Mouse (Mus musculus): ENCODE measurements at regions not wholly inside any gene's neighbourhood (a gene's known extent, or its start where the extent isn't known, plus 50 kb on each side); places are given as distances from the start of the nearest gene placed in this dataset.

DNA sequence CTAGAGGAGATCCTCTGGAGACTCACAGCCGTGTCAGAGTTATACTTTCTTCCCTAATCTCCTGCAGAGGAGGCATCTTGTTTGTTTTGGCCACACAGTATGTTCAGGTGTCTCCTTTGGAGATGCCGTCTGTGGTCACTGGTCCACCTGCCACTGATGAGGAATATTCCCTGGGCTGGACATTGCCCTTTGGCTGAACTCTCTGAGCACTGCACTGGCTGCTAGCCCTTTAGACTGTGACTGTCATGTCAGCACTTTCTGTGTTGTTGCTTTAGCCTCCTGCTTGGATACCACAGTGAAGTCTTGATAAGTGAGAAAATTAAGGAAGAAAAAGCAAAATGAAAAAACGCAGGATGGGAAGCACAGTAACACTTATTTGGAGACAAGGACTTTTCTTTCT, 124.5 kb upstream of the C9orf72 start:
- TF ChIP-seq CTCF (IDR thresholded peaks at IDR 0.05; ENCODE audit: borderline replicate concordance, insufficient read depth, low read depth, low read length), result no peak
- TF ChIP-seq POLR2A (IDR thresholded peaks at IDR 0.05; ENCODE audit: borderline replicate concordance, insufficient read depth, low read length), result no peak
